Mouse (Mus musculus) olfactory bulb, adult 2 months (tissue): Measurements from ENCODE around the gene Gm42791.

Source experiments
- CTCF ChIP-seq: fragments of 200-500 bp; IDR thresholded peaks from 2 replicates; pipeline ENCODE4 v1.5.1; 2012; ENCODE audit warnings: low read depth, mild to moderate bottlenecking, low read length, moderate library complexity; ENCODE audit not compliant: insufficient read depth
- POLR2A ChIP-seq: fragments of 200-500 bp; IDR thresholded peaks from 2 replicates; pipeline ENCODE4 v1.6.1; 2012; ENCODE audit warnings: mild to moderate bottlenecking, low read depth, low read length, moderate library complexity; ENCODE audit not compliant: insufficient read depth

DNA sequence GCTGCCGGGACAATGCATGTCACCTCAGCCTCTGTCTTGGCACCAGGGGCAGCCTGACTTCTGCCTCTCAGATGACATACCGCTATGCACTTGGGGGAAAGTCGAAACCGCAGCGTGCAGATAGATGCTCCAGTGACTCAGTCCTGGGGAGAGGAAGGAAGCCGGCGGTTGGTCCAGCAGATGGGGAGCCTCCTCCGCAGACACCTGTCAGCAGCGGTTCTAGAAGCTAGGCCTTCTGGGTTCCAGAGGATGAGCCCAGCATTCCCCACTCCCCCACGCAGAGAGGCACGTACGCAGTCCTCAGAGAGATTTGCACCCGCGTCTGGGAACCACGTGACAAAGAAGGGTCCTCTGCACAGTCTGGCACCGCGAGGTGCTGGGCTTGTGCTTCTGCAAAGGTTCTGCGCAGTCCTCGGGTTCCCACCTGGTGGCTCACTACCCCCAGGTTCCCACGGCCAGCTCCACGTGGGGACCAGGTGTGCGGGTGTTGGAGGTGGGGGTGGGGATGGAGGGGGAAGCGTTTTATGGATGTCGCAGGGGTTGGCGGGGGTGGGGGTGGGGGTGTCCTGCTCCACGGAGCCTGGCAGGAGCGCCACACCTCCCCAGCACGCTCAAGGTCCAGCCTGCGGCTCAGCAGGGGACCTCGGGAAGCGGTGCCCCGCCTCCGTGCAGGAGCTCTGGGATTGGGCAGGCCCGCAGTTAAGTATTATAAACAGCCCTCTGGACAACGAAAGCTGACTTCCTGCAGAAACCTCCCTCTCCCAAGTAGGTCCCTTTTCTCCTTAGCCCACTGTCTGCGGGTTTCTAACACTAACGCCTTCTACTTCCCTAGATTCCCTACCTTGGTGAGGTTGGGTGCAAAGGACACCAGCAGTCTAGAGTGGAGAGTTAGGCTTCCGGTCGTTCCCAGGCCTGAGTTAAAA lies 35.6 kb downstream of the Gm42791 start:
- TF ChIP-seq POLR2A (no peak), CTCF (no peak)
